Mouse (Mus musculus) kidney, adult 2 months (tissue): ENCODE measurements around the gene Sox5.

ENCODE experiments used
- CTCF ChIP-seq: fragments of 200-500 bp; conservative IDR thresholded peaks from 2 replicates; pipeline ENCODE4 v1.5.1; 2011; ENCODE audit warnings: low read depth, mild to moderate bottlenecking, control low read depth, low read length, moderate library complexity, mixed read lengths; ENCODE audit not compliant: insufficient read depth, insufficient read length
- POLR2A ChIP-seq: fragments of 200-500 bp; IDR thresholded peaks from one replicate; pipeline ENCODE4 v1.6.1; 2011; ENCODE audit warnings: low read depth, low read length, control low read depth

- TF ChIP-seq CTCF (no peak), POLR2A (no peak)
These were observed 461.4 kb downstream of the Sox5 start for GRCm38 (mm10) chr6:144320327-144320726.
